Mouse (Mus musculus) thymus, adult 18-20 months (tissue): ENCODE results near the gene Zfp788.
"Not testable (repeated sequence)": the region's sequence is repeated elsewhere in the genome, so short reads cannot be mapped to it uniquely, and the experiment has no call there.

ENCODE experiments used
- DNase-seq, 2 experiments: peaks; one replicate each; pipeline ENCODE4 v3.0.0; 2022; ENCODE audit warnings: mixed read lengths in 2 of 2

The Zfp788 gene

GRCm38 (mm10) chr7:41632409-41633220 lies at the start of gene Zfp788:
Gene Zfp788 (plus strand): TSS chr7:41633203.
- DNase-seq = peak; percentile 84 to 91

- DNase-seq = not testable (repeated sequence)
Measured at GRCm38 (mm10) chr7:41587831-41588230, 45.2 kb upstream of the Zfp788 start.

GRCm38 (mm10) chr7:41598615-41599014 lies 34.4 kb upstream of the Zfp788 start:
- no peak for DNase-seq

- peak; percentile 74 to 85 for DNase-seq
Measured at GRCm38 (mm10) chr7:41599034-41599813, 33.8 kb upstream of the Zfp788 start, which contains the start of gene 2610021A01Rik. Gene 2610021A01Rik (plus strand): TSS chr7:41599230.

GRCm38 (mm10) chr7:41599932-41600548 lies 33.0 kb upstream of the Zfp788 start:
- DNase-seq = no peak

GRCm38 (mm10) chr7:41611654-41612053 lies 21.3 kb upstream of the Zfp788 start:
- no peak for DNase-seq

GRCm38 (mm10) chr7:41616241-41616640 lies 16.8 kb upstream of the Zfp788 start:
- DNase-seq = not testable (repeated sequence)

GRCm38 (mm10) chr7:41633221-41633984 lies 400 bp downstream of the Zfp788 start:
- DNase-seq = peak; percentile 70 to 80

- DNase-seq = not testable (repeated sequence)
Measured at GRCm38 (mm10) chr7:41674326-41674725, 41.3 kb downstream of the Zfp788 start.
